Mouse (Mus musculus) right cerebral cortex, postnatal 36 days (tissue): ENCODE results near the gene Brd3os.

Experiments
- DNase-seq, 2 experiments: peaks; one replicate each; pipeline ENCODE4 v3.0.0; 2022; ENCODE audit warnings: low spot score in 2 of 2, mixed read lengths in 1 of 2

Brd3os gene

DNA sequence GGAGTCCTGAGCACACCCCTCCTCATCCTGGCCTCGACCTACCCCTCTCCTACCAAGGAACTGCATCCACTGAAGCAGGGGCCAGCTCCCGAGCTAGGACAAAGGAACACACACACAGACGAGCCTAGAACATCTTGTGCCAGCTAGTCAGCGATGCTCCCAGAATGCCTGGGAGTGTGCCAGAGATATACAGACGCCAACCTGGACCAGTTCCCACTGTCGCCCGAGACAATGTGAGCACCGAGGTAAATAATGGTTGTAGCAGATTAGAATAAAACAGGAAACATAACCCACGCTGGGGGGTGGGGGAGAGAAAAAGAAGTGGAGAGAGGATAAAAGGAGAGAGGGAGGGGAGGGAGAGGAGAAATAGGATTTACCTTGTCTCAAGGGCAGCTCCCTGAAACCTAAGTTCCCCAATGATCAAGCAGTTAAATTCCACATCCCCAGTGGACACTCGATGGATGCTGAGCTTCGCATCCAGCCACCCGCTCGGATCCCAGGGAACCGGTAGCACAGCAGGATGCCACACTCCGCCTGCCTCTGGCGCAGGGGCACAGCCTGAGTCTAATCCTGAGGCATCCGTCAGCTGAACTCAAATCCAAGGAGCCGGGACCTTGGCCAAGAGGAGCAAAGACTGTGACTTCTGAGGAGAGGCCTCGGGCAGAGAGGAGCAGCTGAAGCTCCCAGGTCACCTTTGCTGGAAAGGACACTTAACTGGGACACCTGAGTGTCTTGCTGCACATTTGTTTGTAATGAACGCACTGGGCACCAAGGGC lies 20.6 kb upstream of the Brd3os start:
- DNase-seq: peak; percentile 23 to 41

DNA sequence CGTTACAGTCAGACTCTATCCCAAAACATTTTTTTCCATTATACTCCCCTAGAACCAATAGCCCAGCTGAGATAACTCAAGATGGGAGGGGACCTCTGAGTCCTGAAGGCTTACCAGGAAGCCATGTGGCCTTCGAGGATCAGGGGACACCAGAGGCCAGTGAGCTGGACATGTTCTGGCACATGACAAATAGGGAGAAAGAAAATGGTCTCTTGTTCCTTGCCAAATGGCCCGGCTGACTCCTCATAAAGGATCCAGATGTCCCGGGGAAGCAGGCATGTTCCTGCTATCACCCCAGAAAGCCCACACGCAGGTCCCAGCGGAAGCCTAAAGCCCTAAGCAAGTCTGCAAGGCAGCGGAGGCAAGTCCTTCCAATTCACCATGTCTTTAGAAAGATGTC lies 18.5 kb upstream of the Brd3os start:
- no peak for DNase-seq

DNA sequence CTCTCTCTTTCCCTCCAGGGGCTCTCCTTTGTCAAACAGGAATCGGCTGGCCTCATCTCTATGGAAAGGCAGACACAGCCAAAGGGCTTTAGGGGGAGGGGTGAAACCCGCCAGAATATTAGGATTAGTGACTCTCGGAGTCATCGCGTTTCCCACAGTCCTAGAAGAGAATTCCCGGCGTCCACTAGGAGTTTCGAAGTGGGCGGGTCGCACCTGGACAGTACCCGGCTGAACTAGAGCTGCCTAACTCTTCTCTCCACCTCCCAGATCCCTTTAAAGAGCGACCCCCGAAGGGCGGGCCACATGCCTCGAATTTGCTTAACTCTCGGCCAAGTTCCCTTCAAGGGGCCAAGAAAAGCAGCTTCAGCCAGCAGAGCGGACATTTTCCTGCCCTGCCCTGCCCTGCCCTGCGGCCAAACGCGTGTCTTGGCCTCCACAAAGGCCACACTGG lies 16.9 kb upstream of the Brd3os start:
- DNase-seq: no peak

DNA sequence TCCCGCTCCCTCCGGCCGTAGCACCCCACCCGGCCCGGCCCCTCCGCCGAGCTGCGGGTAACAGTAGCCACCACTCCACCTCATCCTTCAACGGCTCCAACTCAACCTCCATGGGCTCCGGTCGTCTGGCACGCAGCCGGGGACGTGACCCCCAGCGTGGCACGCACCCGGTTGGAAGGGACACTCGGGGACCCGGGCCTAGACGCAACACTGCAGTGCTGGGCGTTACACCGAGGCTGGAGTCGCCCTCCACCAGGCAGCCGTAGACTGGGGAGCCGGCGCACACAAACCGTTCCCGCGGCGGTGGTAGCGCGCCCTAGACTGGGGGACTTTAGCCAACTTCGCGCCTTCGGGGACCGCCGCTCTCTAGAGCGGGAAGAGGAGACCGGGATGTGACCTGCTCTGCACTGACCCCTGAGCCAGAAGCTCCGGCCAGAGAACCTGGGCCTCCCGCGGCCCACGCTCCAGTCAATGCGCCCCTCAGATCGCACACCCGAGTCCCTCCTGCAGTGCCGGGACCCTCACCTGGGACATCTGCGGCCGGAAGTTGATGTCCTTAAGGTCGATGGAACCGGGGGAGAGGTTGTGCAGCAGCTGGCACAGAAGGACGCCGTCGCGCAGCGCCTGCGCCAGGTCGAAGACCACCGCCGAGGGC lies 16.2 kb upstream of the Brd3os start:
- DNase-seq: no peak

DNA sequence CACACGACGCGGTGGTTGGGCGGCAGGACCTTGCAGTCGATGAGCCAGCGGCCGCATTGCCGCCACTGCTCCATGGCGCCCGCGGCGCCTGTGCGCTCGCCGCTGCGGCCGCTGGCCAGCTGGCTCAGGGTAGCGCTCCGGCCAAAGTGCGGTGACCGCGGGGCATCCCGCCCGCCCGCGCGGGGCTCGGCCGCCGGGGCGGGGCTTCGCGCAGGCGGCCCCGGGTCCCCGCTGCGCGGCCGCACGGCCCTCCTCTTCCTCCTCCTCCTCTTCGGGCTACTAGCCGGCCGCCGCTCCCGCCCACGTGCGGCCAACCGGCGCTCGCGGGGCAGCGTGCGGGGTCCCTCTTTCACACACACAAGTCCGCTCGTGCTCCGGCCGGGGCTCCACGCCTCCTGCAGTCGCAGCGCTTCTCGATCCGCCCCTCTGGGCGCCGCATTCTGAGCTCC lies 15.7 kb upstream of the Brd3os start:
- no peak for DNase-seq

DNA sequence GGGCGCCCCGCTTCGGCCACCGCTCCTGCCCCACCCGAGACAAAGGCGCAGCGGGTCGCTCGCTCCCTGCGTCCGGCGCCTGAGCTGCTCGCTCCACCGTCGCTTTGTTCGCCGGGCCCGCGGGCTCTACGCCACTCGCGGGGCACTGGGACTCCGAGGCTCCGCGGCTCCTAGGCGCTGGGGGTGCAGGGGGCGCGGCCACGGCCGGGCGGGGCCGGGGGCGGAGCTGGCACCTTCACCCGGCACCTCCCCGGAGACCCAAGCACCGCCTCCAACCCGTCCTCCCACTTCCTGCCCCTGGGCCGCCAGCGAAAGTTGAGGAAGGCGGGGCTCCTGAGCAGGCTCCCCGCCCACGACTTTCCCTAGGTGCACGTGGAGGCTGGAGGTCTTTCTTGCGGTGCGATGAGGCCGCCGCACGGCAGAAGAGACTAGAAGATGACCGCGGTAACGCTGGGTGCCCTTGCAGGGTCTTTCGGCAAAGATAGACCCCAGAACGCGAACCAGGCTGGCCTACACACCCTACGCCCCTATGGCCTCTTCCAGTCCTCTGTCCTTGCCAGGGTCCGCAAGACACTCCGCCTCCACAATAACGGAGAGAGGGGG lies 15.2 kb upstream of the Brd3os start, which contains the start of gene Vav2:
Gene Vav2 (minus strand): TSS at position 179 of the 603 bp plus-strand sequence.
- DNase-seq: peak; percentile 69 to 76

DNA sequence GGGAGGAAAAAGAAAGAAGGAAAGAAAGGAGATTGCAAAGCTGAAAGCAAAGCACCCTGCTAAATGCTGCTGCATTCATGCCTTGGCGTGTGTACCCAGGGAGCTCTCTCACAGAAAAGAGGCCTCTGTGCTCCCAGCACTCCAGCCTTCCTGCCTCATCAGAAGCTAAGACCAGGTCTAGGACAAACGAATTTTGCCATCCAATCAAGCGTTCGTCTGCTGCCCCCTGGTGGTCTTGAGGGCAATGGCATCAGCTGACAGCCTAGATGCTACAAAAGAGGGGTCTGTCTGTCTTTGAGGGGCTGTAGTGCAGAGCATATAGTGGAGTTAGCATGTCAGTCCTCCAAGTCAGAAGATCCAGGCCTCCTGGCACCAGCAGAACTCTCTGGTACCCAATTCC lies 14.1 kb upstream of the Brd3os start:
- DNase-seq: peak; percentile 62 to 63

DNA sequence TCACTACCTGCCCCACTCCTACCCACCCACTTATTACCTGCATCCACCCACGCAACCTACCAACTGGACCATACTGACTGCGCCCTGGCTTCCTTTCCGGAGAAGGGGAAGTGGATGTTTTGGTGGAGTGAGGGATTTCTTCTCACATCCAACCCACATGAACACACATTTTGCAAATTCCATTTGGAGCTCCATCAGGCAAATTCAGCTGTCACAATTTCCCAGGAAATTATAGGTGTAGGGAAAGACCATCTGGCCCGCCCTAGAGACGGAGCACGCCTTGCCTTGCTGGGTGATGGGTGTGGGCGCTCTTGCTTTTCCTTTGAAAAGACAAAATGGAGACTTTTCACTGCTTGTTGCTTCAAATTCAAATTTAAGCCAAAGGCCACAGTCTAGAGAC lies 11.5 kb upstream of the Brd3os start:
- DNase-seq: peak; percentile 64 to 75

DNA sequence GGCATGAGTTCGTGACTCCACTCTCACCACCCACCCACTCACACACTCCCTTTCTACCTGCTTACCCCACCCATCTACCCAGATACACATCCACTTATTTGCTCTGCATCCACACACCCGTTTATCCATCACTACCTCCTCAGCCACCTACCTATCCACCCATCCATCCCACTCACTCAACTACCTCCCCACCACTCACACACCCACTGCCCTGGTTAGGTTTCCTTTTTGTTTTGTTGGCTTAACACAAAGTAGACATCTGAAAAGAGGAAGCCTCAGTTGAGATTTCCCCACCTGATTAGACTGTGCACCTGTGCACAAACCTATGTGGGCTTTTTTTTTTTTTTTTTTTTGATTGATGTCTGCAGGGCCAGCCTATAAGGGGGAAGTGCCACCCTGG lies 9.5 kb upstream of the Brd3os start:
- no peak for DNase-seq

DNA sequence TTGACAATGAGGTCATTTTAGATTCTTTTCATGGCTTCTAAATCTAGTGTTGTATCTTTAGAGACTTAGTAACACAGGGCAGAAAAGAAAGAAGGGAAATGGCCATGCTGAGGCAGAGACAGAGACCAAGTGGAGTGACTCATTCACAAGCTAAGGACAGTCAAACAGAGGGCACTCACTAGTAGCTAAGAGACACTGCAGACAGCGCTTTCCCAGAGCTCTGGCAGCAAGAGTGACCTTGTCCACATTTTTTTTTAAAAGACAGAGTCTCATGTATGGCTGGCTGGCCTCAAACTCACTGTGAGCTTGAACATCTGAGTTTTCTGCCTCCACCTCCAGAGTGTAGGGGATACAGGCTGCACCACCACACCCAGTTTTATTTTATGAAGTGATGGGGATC lies 4.2 kb upstream of the Brd3os start:
- no peak for DNase-seq

DNA sequence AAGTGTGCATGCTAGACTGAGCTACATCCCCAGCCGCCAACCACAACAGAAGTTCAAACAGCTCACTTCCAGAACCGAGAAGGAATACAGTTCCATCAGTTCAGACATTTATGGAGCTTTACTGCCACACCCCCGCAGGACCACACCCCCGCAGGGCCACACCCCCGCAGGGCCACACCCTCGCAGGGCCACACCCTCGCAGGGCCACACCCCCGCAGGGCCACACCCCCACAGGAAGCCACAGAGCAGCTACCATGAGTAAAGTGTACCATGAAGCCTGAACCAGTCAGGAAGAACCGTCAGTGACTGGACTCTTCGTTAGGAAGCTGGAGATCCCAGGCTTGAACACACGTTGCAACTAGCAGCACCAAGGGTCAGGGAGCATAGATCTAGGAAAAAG lies 3.8 kb upstream of the Brd3os start:
- DNase-seq: no peak

DNA sequence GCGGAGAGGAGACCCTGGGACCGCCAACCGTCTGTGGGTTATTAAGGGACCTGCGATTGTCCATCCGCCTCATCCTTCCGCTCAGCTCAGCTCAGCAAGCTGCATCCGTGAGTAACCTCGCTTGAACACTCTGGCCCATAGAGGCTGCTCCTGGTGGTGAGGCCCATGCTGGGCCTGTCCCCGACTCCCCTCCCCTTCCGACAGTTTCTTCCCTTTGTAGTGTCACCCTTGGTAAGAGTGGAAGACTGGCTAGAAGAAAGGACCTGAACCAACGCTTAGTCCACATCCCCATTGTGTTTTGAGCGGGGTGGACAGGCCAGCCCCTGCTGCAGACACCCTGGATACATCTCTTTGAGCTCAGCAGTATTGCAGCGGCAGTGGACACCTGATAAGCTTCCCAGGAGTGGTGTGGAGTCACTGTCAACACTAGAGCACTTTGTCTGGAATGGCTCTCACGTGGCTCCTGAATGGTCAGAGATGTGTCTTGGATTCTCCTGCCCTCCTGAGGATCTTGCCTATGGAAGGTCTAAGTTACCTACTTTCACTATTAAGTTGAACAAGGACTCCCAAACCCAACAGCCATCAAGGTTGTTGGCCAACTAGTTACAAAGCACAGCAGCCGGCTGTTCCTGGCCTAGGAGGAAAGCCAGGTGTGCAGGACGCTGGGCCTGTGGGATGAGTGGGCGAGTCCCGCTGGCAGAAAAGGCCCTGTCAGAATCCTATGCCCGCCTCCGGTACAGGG lies 755 bp downstream of the Brd3os start:
- peak in 1 of 2 experiments; percentile 29 for DNase-seq

DNA sequence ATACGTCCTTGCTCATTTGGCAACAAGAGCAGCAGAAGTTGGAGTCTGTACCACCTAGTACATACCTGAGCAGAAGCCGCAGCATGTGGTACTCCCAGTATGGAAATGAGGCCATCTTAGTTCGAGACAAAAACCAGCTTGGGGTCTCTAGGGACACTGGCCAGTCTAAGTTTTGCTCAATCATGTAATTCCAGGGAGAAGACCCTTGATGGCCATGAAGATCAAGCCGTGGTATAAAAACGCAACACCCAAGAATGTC lies 1.3 kb downstream of the Brd3os start:
- DNase-seq: no peak

DNA sequence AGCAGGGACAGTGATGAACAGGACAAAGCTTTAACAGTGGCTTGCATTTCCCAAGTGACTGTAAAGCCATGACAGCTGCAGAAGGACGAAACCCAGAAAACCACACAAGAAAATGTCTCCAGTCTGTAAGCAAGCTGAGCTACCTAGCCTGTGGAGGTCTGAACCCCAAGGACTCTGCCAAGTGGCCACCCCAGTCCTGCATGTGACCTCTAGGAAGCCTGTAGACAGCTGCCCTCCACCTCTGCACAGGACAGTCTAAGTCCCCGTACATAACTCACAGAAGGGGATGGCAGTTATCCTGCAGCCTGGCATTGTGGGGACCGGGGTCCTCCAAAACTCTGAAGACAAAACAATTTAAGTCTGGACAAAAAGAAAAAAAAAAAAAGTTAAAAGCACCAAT lies 3.8 kb downstream of the Brd3os start:
- DNase-seq: no peak

DNA sequence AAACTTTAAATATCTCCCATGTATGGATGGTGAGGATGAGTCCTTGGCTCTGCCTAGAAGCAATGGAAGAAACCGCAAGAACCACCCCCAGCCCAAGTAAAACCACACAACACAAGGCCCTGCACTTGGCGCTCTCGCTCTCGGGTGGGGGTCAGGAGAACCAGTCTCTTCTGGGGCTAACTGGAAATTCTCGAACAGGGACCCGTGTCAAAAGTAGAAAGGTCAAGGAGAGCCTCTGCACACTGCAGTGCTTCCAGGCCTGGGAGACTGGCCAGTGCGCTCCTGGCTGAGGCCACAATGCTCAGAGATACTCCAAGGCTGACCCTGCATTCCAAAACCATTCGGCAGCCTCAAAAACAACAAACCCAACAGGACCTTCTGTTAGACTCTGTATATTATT lies 4.7 kb downstream of the Brd3os start:
- DNase-seq: no peak

DNA sequence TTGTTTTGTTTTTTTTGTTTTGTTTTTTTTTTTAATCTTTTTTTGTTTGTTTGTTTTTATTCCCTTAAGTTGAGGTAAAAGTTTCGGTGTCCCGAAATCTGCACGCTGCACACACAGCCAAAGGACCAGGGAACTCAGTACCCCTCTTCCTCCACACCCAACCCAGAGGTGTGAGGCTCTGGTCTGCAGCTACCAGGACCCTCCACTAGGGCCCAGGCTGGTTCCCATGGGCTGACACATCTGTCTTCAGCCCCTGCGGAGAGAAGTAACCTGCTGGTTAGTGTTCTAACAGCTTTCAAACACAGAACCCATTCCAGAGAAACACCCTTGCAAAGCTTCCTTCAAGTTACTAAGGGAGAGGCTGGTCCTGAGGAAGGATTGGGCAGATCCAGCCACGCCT lies 5.7 kb downstream of the Brd3os start:
- DNase-seq: no peak

DNA sequence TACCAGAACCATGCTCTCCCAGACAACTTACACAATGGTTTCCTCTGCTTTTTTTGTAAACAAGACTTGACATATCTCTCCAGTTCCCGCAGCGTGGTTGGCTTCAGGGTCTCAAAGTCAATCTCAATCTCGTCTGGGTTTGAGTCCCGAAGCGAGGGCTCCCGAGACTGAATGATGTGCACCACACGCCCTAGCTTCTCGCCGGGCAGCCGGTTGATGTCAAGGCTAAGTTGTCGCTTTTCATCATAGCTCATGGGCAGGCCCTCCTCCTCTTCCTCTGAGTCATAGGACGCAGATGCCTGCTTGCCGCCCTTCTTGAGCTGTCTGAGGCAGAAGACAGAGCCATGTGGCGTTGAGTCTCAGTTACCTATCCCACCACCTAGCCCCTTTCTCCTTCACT lies 8.1 kb downstream of the Brd3os start:
- DNase-seq: no peak

DNA sequence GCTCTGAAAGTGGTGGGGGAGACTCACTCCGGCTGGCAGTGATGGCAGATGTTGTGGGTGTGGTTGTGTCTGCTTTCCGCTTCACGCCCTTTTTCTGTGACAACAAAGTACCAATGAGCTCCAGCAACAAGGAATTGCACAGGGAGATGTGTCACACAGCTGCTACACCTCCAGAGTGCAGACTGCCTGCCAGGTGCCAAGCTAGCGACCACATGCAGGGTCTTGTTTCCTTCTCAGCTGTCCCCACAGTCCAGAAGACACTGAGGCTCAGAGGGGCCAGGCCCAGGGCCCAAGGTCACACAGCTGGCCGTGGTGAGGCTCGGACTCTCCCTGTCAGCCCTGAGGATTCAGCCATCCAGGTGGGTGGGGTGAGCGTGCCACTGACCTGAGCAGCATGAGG lies 17.6 kb downstream of the Brd3os start:
- DNase-seq: no peak

DNA sequence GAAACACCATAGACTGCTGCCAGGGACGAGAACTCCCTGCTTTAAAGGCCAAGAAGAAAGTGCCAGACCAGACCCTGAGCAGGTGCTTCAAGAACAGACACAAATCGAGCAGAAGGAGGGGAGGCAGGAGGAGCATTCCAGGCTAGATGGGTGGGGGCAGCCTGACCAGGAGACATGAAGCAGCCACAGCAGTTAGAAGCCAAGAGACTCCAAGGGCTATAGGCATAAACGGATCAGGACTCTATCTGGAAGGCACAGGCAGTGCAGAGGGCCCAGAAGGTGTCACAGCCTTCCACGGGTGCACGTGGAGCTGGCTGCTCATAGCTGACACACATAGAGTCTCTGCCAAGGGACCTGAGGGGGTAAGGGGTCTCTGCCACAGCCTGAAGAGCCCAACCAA lies 18.0 kb downstream of the Brd3os start:
- DNase-seq: no peak

DNA sequence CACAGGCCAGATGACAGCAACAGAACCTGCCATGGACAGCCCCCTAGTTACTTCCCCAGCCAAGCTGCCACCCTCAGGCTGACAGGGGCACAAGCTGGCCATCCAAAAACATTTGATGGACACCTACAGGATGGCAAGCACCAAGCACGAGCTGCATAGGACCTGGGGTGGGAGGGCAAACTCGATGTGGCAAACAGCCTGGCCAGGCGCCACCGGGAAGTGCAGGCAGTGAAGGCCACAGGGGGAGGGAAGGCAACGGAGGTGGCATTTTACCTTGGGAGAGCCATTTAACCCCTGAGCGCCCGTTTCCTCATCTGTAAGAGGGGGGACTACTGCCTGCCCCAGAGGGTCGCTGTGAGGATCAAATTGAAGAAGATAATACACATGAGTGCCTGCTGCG lies 18.5 kb downstream of the Brd3os start:
- no peak for DNase-seq

DNA sequence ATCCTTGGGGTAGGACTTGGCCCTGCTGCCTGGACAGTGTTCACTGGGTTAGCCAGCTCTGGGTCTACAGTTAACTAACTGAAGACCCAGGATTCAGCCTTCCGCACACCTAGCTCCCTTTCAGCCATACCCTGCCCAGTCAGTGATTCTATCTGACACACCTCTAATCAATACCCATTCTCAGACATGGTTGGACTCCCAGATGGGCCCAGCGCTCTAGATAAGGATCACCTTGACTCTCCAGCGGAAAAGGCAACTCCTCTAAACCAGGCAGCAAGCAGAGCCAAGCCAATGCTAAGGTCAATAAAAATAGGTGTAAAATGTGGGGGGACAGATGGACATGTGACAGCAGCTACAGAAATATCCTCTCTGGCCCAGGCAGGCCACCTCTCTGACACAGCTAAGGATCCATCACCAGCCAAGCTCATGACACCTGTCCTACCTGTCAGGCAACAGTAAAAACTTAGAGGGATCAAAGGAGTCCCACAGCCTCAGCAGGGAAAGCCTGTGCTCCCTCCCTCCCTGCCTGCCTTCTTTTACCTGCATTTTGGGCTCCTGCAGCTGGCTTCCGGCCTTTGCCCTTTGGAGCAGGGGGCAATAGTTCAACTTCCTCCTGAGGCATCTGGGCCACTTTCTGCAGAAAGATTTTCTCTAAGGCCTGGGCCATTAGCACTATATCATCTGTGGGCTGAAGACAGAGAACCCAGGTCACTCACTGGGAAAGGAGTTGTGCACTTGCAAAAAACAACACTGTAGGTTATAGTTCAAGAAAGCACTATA lies 19.9 kb downstream of the Brd3os start:
- DNase-seq: no peak

DNA sequence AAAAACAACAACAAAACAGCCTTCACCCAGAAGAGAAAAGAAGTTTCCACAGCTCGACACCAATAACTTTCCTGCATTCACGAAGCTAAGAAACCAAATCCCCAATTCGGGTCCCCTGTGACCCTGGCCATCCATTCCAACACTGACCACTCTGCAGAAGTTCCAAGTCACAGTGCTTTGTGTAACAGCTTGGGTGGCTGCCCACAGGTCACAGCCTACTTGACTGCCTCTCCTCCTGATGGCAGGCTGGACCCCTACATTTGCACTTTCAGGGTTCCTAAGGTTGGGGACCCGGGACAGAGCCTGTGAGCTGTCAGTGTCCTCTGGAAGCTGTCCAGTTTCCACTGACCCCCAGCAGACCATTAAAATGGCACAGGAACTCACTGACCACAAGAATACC lies 20.8 kb downstream of the Brd3os start:
- no peak for DNase-seq
